Mouse (Mus musculus): Measurements from ENCODE around the gene Magt1. TPM values are rescaled to one million over a fixed set of nuclear protein-coding genes. Genes with fewer than 3 reads are reported as not detected.

The Magt1 gene
- total RNA-seq (2012; rRNA removed) (55.1 and 60.7 TPM in 2 replicates), total RNA-seq (2014; rRNA removed) (78.4 and 90.3 TPM in 2 replicates), polyA plus RNA-seq (2012; ENCODE audit: insufficient read length, low read depth) (48.5 and 64.5 TPM in 2 replicates)

DNA sequence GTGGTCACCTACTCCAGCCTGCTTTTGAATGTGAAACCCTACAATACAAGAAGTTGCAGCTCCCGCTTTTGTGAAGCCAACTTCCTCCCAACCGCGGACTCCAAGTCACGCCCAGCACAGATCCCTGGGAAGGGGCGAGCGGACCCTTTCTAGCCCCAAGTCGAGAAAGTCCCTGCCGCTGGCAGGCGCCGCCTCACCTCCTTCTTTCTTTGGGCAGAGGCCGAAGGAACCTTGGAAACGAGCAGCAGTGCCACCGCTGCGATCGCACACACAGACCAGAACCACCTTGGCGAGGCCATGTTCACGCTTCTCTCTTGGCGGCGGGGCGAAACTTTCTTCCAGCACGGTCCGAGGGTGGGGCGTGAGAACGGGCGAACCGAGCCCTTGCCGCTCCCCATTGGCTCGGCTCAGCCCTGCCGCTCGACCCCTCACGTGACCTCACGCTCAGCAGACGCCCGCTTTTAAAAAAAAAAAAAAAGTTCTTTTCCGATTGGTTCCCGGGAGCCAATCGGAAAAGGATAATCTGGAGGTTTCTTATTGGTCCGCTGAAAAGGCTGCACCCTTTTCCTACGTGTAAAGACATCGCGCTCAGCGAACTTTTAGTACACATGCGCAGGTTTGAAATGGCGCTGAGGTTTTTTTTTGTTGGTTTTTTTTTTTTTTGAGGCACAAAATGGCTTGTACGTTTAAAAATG is at the start of gene Magt1:
Magt1 (minus strand) TSS at position 442 of the 695 bp plus-strand sequence.
- Histone ChIP-seq H3K4me1 (ENCODE audit: control insufficient read depth in 1 of 2, insufficient read depth in 2 of 2) (peaks cover 0 to 4% of the 10 kb centered on the region in 2 experiments; a peak in 2 of 4 replicates), H3K27me3 (replicated peaks) (no peaks in the 10 kb centered on the region), H3K79me2 (replicated peaks; ENCODE audit: control insufficient read depth, extremely low read depth, insufficient read depth, poor library complexity, severe bottlenecking) (peaks cover 31% of the 10 kb centered on the region), H3K27ac (ENCODE audit: insufficient read depth, low read depth) (peak within 1 kb of the TSS; percentile 81), H3K4me2 (ENCODE audit: insufficient read depth, low read depth, poor library complexity, severe bottlenecking) (peak within 1 kb of the TSS; percentile 56; the same call in 1 of the 2 replicates), H3K9me3 (replicated peaks; ENCODE audit: low read length) (no peaks in the 10 kb centered on the region), H3K9ac (ENCODE audit: insufficient read depth, low read depth) (peak within 1 kb of the TSS; percentile 61), H3K36me3 (replicated peaks in 1 of 2; ENCODE audit: control insufficient read depth in 1 of 2, insufficient read depth in 1 of 2, low read length in 1 of 2) (peaks cover 0 to 4% of the 10 kb centered on the region in 2 experiments), H3K4me3 (replicated peaks in 1 of 3; ENCODE audit: low read depth in 2 of 3, low read length in 2 of 3, poor library complexity in 1 of 3) (peak within 1 kb of the TSS; percentile 64 to 78 (median 72))
- TF ChIP-seq GABPA (IDR thresholded peaks at IDR 0.05; ENCODE audit: insufficient replicate concordance, low read depth, low read length) = no peak
- TF ChIP-seq TCF12 (IDR thresholded peaks at IDR 0.05; ENCODE audit: low read depth, low read length) = peak; percentile 56; the same call in 1 of the 2 replicates
- TF ChIP-seq MAX (IDR thresholded peaks at IDR 0.05; ENCODE audit: low read length) = peak; percentile 83
- no peak for TF ChIP-seq MAFK (IDR thresholded peaks at IDR 0.05; ENCODE audit: insufficient replicate concordance, low read length)
- TF ChIP-seq MAZ (IDR thresholded peaks at IDR 0.05; ENCODE audit: low read depth, low read length) = no peak
- peak; percentile 65; the same call in 1 of the 2 replicates for TF ChIP-seq TBP (conservative IDR thresholded peaks at IDR 0.05; ENCODE audit: low read depth, low read length)
- TF ChIP-seq ZKSCAN1 (IDR thresholded peaks at IDR 0.05; ENCODE audit: borderline replicate concordance, low read depth, low read length) = no peak
- peak; percentile 90 for TF ChIP-seq USF2 (conservative IDR thresholded peaks at IDR 0.05; ENCODE audit: low read depth, low read length)
- TF ChIP-seq HCFC1 (IDR thresholded peaks at IDR 0.05; ENCODE audit: low read depth, low read length) = no peak; the same call in none of the 2 replicates
- peak; percentile 15; the same call in 1 of the 2 replicates for TF ChIP-seq POLR2AphosphoS2 (IDR thresholded peaks at IDR 0.05; ENCODE audit: low read depth, low read length)
- TF ChIP-seq MYC (IDR thresholded peaks at IDR 0.05; ENCODE audit: low read depth, low read length) = peak; percentile 77
- TF ChIP-seq ZC3H11A (IDR thresholded peaks at IDR 0.05; ENCODE audit: low read depth, low read length) = no peak
- TF ChIP-seq ZNF384 (IDR thresholded peaks at IDR 0.05; ENCODE audit: low read depth, low read length) = peak; percentile 98
- TF ChIP-seq E2F4 (IDR thresholded peaks at IDR 0.05; ENCODE audit: insufficient replicate concordance, low read depth, low read length) = peak; percentile 72; the same call in 1 of the 2 replicates
- 0 out of 2 replicates have a peak, but pooled peaks have one; percentile 4 for TF ChIP-seq IRF4 (IDR thresholded peaks at IDR 0.05; ENCODE audit: low read depth, low read length)
- no peak for TF ChIP-seq CHD2 (IDR thresholded peaks at IDR 0.05; ENCODE audit: low read length)
- TF ChIP-seq USF1 (IDR thresholded peaks at IDR 0.05; ENCODE audit: low read depth, low read length) = peak; percentile 94
- peak; percentile 81 for TF ChIP-seq POLR2A (IDR thresholded peaks at IDR 0.05; ENCODE audit: low read depth, low read length)
- no peak for TF ChIP-seq JUN (IDR thresholded peaks at IDR 0.05; ENCODE audit: insufficient read depth, low read depth, low read length)
- no peak for TF ChIP-seq CTCF (conservative IDR thresholded peaks at IDR 0.05 in 1 of 2, IDR thresholded peaks at IDR 0.05 in 1 of 2; ENCODE audit: low read depth in 2 of 2, low read length in 2 of 2)
- no peak for TF ChIP-seq RCOR1 (conservative IDR thresholded peaks at IDR 0.05; ENCODE audit: low read depth, low read length)
- TF ChIP-seq PAX5 (IDR thresholded peaks at IDR 0.05; ENCODE audit: low read length) = no peak
- peak; percentile 10; the same call in 1 of the 2 replicates for TF ChIP-seq MXI1 (IDR thresholded peaks at IDR 0.05; ENCODE audit: low read depth, low read length)
- TF ChIP-seq UBTF (IDR thresholded peaks at IDR 0.05; ENCODE audit: low read depth, low read length) = no peak
- no peak for TF ChIP-seq SMC3 (IDR thresholded peaks at IDR 0.05; ENCODE audit: low read depth, low read length)
- TF ChIP-seq NRF1 (IDR thresholded peaks at IDR 0.05; ENCODE audit: low read depth, low read length) = peak; percentile 83
- TF ChIP-seq BHLHE40 (IDR thresholded peaks at IDR 0.05; ENCODE audit: low read depth, low read length) = peak; percentile 95
- 0 out of 2 replicates have a peak, but pooled peaks have one; percentile 52 for TF ChIP-seq NELFE (IDR thresholded peaks at IDR 0.05; ENCODE audit: low read depth, low read length)
- TF ChIP-seq JUND (conservative IDR thresholded peaks at IDR 0.05; ENCODE audit: low read depth, low read length) = 0 out of 2 replicates have a peak, but pooled peaks have one; percentile 7
- DNase-seq (ENCODE audit: extremely low read depth) = peak; percentile 85
- in situ Hi-C loops (cut with MboI; ENCODE audit: low pct_ligation_motif_present, low pct_unique_long_range_greater_than_20kb, low sequenced_read_pairs) = loop anchor here (10.0 kb wide), 1 partner anchor 87 kb away; the partner anchor contains the start of gene Atrx
- dilution Hi-C loops (cut with MboI; ENCODE audit: extremely low pct_ligation_motif_present, extremely low pct_unique_long_range_greater_than_20kb, low sequenced_read_pairs) = no loop called here
